Mouse (Mus musculus): ENCODE measurements around the gene Pfkfb3. TPM values are rescaled to one million over a fixed set of nuclear protein-coding genes. Genes with fewer than 3 reads are reported as not detected.

Gene Pfkfb3
- polyA plus RNA-seq (2015; fragmentation: Nextera tagmentation; extraction: Ambion mirVana) = 27.2 and 29.4 TPM in 2 replicates

DNA sequence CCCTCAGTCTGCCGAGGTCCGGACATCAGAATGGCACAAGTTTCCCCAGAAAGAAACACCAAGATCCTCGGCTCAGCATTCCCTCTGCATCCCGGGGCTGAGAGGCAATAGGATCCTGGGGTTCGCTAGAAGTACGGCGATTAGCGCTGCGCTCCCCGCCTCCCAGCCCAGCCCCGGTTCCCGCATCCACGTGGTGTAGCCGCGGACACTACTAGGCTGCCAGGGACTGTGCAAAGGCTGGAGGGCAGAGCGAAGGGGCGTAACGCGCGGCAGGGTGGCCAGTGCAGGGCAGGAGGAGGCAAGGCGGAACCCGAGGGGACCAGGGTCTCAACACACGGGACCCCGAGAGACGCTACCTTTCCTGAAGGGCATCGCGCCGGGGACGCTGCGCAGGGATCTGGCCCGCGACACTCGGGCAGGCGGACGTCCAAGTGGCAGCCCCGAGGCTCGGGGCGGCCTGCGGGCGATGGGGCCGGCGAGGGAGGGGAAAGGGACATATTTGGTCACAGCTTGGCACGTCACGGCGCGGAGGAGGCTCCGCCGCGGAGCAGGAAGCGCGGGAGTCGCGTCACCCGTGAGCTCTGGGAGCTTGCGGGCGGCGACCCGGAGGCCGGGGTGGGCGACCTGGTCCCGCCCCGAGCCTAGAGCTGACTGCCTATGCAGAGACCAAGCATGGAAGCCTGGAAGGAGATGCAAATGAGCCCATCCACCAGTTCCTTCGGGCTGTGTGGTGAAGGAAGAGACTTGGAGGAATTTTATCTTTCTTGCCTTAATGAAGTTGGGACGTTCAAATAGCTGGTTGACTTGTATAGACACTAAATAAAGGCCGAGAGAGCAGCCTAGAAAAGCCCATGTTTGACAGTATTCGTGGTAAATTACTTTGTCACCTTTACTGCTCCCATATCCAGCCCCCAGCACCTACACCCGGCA lies at the start of gene Pfkfb3:
TSS of gene Pfkfb3 (minus strand) at position 607 of the 930 bp plus-strand sequence.
- peak; percentile 91 for ATAC-seq (ENCODE audit: low read depth)
- Histone ChIP-seq H3K36me3 (no peaks in the 10 kb centered on the region), H3K4me3 (peak within 1 kb of the TSS; percentile 59), H3K4me1 (replicated peaks) (peaks cover 22% of the 10 kb centered on the region), H3K27me3 (peaks cover 39% of the 10 kb centered on the region), H3K27ac (replicated peaks) (no peak within 1 kb of the TSS), H3K9me3 (no peaks in the 10 kb centered on the region), H3K9ac (peak within 1 kb of the TSS; percentile 73), H3K4me2 (peak within 1 kb of the TSS; percentile 100)
- WGBS = 2% methylated on average over 66 of the region's 67 CpGs

DNA sequence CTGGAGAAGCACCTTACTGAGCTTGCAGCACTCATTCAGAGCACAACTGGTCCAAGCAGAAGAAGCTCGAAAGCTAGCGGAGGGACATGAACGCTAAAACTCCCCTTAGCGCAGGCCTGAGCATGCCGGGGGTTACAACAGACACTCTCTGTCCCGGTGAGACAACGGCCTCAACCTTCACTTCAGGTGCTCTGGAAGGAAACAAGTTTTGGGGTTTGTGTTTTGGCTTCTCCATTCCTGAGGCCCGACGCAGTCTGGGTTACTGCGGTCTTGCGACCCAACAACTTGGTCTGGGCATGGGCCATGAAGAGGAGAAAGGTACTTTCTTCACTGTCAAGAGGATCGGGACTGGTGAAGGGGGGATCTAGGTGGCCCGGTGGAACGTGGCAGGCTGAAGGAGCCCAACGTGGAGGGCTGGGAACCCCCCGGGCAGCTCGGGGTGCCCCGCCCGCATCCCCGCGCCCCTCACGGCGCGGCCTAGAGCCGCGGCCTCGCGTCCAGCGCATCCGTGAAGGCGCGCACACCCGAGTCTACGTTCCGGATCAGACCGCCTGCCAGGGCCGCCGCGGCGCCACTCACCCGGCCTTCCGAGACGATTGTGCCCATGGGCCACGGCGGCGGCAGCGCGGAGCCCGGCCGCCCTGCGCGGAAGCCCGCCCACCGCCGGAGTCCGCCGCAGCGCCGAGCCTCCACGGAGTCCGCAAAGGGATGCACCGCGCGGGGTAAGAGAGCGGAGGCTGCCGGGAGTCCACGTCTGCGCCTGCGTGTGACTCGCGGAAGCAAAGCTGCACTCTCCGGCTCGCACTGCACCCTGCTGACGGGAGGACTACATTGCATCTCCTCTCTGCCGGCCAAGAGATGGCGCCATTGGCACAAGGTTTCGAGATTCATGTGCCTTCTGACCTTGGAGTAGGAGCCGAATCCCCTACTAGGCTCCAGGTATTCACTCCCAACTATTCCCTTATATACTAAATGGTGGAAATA lies 48.9 kb upstream of the Pfkfb3 start:
- Histone ChIP-seq H3K36me3 (peaks cover 29% of the 10 kb centered on the region), H3K9ac (peak overlapping the region; percentile 98), H3K4me1 (replicated peaks) (peaks cover 15% of the 10 kb centered on the region), H3K27me3 (no peaks in the 10 kb centered on the region), H3K4me2 (peak overlapping the region; percentile 73), H3K4me3 (peak overlapping the region; percentile 95), H3K9me3 (no peaks in the 10 kb centered on the region), H3K27ac (replicated peaks) (peak overlapping the region; percentile 81)
- peak; percentile 100 for ATAC-seq (ENCODE audit: low read depth)
- under 1% methylated on average over 78 of the region's 78 CpGs for WGBS

DNA sequence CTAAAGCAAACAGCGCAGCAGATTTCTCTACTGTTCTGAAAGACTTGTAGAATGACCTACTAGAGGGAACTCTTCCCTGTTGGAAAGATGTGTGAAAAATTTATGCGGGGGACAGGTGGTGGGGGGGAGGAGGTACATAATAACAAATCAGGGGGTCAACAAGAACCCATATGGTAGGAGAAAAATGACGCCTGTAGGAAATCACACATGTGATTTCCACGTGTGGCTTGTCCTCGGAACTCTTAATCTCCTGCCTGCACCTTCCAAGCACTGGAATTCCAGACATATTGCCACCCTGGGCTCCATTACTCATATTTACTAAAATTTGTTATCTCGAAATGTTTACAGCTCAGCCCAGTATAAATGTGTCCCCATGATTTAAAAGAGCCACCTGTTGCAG lies 47.9 kb upstream of the Pfkfb3 start:
- ATAC-seq (ENCODE audit: low read depth) = no peak
- H3K4me2 ChIP-seq = peak overlapping the region; percentile 73
- H3K9me3 ChIP-seq = no peaks in the 10 kb centered on the region
- peaks cover 39% of the 10 kb centered on the region for H3K36me3 ChIP-seq
- peak overlapping the region; percentile 98 for H3K9ac ChIP-seq
- H3K27ac ChIP-seq (replicated peaks) = no peak overlapping the region
- no peaks in the 10 kb centered on the region for H3K27me3 ChIP-seq
- WGBS = 85% methylated on average over 6 of the region's 6 CpGs
- peaks cover 15% of the 10 kb centered on the region for H3K4me1 ChIP-seq (replicated peaks)
- H3K4me3 ChIP-seq = peak overlapping the region; percentile 95

DNA sequence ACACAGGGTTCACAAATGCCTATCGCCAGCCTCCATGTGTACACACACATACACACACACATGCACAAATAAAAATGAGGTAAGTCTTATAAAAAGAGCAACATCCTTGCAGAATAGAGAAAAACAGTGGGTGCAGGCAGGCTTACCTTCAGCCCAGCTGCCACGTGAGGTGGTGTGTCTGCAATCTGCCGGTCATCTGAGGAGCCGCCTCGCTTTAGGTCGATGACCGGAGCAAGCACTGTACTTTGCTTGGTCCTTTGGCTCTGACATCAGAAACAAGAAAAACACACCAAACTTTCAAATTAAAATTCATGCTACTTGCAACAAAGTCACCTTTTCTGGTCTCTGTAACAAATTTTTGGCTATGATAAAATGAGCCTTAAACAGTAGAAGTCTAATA lies 44.0 kb upstream of the Pfkfb3 start:
- no peaks in the 10 kb centered on the region for H3K9me3 ChIP-seq
- no peak overlapping the region for H3K4me2 ChIP-seq
- H3K4me3 ChIP-seq = no peak overlapping the region
- peaks cover 15% of the 10 kb centered on the region for H3K4me1 ChIP-seq (replicated peaks)
- H3K27ac ChIP-seq (replicated peaks) = no peak overlapping the region
- ATAC-seq (ENCODE audit: low read depth) = no peak
- no peaks in the 10 kb centered on the region for H3K27me3 ChIP-seq
- peaks cover 70% of the 10 kb centered on the region for H3K36me3 ChIP-seq
- 93% methylated on average over 7 of the region's 7 CpGs for WGBS
- no peak overlapping the region for H3K9ac ChIP-seq

DNA sequence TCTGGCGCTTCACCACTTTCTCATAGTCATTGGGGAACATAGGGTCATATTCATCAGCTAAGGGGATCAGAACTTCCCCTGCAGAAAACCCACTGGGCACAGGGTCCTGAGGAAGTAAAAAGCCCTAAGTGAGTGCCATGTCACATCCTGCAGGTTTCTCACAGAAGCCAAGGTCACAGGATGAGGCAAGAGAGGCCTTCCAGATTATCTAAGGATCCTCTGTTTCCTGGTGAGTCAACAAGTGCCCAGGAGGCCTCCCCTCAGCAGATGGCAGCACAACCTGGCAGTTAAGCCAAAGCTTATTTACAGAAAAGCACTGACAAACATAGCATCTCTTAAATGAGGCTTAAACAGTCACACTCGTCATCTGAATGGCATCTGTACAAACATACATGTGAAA lies 42.8 kb upstream of the Pfkfb3 start:
- 89% methylated on average over 2 of the region's 2 CpGs for WGBS
- Histone ChIP-seq H3K36me3 (peaks cover 83% of the 10 kb centered on the region), H3K9me3 (no peaks in the 10 kb centered on the region), H3K4me2 (no peak overlapping the region), H3K4me1 (replicated peaks) (peaks cover 8% of the 10 kb centered on the region), H3K9ac (no peak overlapping the region), H3K27me3 (no peaks in the 10 kb centered on the region), H3K4me3 (no peak overlapping the region), H3K27ac (replicated peaks) (no peak overlapping the region)
- no peak for ATAC-seq (ENCODE audit: low read depth)

DNA sequence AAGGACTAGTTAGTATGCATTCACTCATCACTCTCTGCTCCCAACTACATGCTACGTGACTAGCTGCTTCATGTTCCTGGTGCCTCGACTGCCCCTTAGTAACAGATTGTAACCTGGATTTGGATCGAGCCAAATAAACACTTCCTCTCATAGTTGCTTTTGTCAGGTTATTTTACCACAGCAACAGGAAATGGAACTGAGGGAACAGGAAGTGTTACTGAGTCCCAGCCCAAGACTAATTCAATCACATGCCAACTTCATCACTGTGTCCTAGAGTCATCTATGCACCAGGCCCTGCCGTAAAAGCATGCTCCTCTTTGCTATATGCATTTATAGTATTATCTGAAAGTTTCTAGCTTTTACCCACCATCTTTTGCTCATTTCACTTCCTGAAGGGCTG lies 34.1 kb upstream of the Pfkfb3 start:
- no peak overlapping the region for H3K27ac ChIP-seq (replicated peaks)
- no peaks in the 10 kb centered on the region for H3K4me1 ChIP-seq (replicated peaks)
- H3K4me2 ChIP-seq = no peak overlapping the region
- ATAC-seq (ENCODE audit: low read depth) = no peak
- H3K4me3 ChIP-seq = no peak overlapping the region
- H3K36me3 ChIP-seq = peaks cover 100% of the 10 kb centered on the region
- WGBS = 93% methylated on average over 4 of the region's 4 CpGs
- no peaks in the 10 kb centered on the region for H3K9me3 ChIP-seq
- H3K27me3 ChIP-seq = no peaks in the 10 kb centered on the region
- no peak overlapping the region for H3K9ac ChIP-seq

DNA sequence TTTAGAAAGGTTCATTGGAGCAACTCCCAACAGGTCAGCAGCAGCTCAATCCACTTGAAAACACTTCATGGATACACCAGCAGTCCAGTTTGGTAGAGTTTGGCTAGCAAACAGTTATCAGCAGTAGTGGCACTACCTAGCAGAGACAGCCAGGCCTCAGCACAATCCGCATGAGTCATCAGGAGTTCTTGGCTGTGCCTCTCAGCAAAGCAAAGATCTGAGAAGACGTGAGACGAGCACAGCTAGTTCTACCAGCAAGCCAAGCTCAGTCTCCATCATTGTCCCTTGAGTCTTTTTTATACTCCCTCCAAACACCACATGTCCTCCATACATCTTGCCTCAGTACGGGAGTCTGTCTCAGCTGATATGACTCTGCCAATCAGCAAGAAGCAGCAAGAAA lies 25.5 kb upstream of the Pfkfb3 start:
- Histone ChIP-seq H3K4me2 (no peak overlapping the region), H3K27me3 (no peaks in the 10 kb centered on the region), H3K36me3 (peaks cover 36% of the 10 kb centered on the region), H3K4me1 (replicated peaks) (no peaks in the 10 kb centered on the region), H3K9ac (no peak overlapping the region), H3K27ac (replicated peaks) (no peak overlapping the region), H3K9me3 (no peaks in the 10 kb centered on the region), H3K4me3 (no peak overlapping the region)
- 94% methylated on average over 4 of the region's 4 CpGs for WGBS
- no peak for ATAC-seq (ENCODE audit: low read depth)

DNA sequence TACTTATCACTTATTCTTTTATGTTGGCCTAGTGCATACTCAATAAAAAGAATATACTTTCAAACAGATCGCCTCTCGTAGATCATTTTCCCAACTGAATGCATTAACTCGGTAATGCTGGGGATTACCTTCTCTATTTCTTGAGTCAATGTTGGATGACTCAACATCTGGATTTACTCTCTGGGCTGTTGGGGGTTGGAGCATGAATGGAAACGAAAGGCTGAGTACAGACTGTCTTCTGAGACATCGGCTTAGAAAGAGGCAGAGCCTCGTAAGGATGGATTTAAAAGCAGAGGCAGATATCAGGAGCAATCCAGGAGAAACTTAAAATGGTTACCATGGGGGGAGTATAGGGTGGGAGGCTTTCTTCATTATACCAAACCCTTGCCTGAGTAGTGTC lies 24.3 kb upstream of the Pfkfb3 start:
- no peak overlapping the region for H3K4me3 ChIP-seq
- H3K4me2 ChIP-seq = no peak overlapping the region
- H3K27ac ChIP-seq (replicated peaks) = no peak overlapping the region
- H3K4me1 ChIP-seq (replicated peaks) = no peaks in the 10 kb centered on the region
- no peaks in the 10 kb centered on the region for H3K27me3 ChIP-seq
- no peak for ATAC-seq (ENCODE audit: low read depth)
- 88% methylated on average over 6 of the region's 6 CpGs for WGBS
- H3K9me3 ChIP-seq = no peaks in the 10 kb centered on the region
- peaks cover 24% of the 10 kb centered on the region for H3K36me3 ChIP-seq
- no peak overlapping the region for H3K9ac ChIP-seq

DNA sequence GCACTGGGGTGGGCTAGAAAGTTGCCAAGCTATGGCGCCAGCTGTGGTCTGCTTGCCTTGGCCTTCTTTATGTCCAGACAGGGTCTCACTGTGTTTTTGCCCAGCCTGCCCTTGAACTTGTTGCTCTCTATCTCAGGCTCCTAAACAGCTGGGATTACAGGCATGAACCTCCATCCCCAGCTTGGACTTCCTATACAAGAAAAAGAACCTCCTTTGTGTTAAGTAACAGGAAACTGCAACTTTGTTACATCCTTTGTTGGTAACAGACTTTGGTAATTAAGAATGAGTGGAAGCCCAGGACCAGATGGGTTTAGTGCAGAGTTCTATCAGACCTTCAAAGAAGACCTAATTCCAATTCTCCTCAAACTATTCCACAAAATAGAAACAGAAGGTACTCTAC lies 19.8 kb upstream of the Pfkfb3 start:
- Histone ChIP-seq H3K9me3 (no peaks in the 10 kb centered on the region), H3K27ac (replicated peaks) (no peak overlapping the region), H3K9ac (no peak overlapping the region), H3K4me2 (no peak overlapping the region), H3K4me3 (no peak overlapping the region), H3K27me3 (no peaks in the 10 kb centered on the region), H3K4me1 (replicated peaks) (no peaks in the 10 kb centered on the region), H3K36me3 (no peaks in the 10 kb centered on the region)
- ATAC-seq (ENCODE audit: low read depth) = no peak
- WGBS = 93% methylated on average over 1 of the region's 1 CpGs

DNA sequence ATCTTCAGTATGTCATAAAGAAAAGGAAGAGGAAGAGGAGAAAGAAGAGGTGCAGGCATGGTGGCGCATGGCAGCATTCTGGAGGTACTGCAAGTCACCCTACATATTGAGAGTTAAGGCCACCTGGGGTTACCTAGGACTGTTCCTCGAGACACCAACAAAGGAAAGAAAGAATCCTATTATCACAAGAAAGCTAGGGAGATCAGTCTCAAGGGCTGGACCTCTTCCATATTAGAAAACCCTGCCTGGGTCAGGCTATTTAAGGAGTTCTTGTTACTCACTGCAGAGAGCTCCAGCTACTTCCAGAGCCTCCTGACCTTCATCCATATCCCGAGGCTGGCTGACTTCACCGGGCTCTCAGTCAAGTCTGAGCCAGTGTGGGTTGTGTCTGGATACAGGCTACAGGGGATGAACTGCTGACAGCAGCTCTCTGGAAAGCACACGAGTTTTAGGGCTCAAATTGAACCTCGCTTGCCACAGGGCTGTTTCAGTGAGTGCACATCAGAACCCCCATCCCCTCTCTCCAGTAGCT lies 17.2 kb upstream of the Pfkfb3 start:
- no peaks in the 10 kb centered on the region for H3K4me1 ChIP-seq (replicated peaks)
- no peaks in the 10 kb centered on the region for H3K36me3 ChIP-seq
- H3K27me3 ChIP-seq = no peaks in the 10 kb centered on the region
- H3K9ac ChIP-seq = no peak overlapping the region
- H3K4me2 ChIP-seq = no peak overlapping the region
- H3K27ac ChIP-seq (replicated peaks) = no peak overlapping the region
- H3K9me3 ChIP-seq = no peaks in the 10 kb centered on the region
- ATAC-seq (ENCODE audit: low read depth) = no peak
- no peak overlapping the region for H3K4me3 ChIP-seq
- WGBS = 49% methylated on average over 6 of the region's 6 CpGs

DNA sequence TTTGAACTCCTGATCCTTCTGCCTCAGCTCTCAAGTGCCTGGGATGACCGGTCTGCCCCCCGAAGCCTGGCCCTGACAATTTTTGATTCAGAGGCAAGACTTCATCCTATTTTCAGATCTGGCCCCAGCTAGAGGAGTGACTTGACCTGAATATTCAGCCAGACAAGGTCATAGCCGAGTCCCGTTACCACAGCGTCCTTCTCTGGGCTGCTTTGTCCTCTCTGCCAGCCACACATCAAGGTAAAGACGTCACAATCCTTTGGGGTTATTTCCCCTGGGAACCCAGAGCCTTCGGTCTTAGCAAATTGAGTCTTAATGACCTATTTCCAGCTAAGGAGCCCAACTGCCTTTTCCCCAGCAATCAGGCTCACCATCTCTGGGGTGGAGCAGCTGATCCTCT lies 14.6 kb upstream of the Pfkfb3 start:
- Histone ChIP-seq H3K27me3 (no peaks in the 10 kb centered on the region), H3K36me3 (no peaks in the 10 kb centered on the region), H3K9me3 (no peaks in the 10 kb centered on the region), H3K4me2 (no peak overlapping the region), H3K27ac (replicated peaks) (no peak overlapping the region), H3K9ac (no peak overlapping the region), H3K4me3 (no peak overlapping the region), H3K4me1 (replicated peaks) (no peaks in the 10 kb centered on the region)
- WGBS = 86% methylated on average over 7 of the region's 7 CpGs
- ATAC-seq (ENCODE audit: low read depth) = no peak
